Mouse (Mus musculus) embryonic facial prominence, embryonic 10.5 days (tissue): ENCODE results near the gene Gabrb1. TPM values are rescaled to one million over a fixed set of nuclear protein-coding genes. Genes with fewer than 3 reads are reported as not detected.

Source experiments
- DNase-seq: peaks from one replicate; pipeline ENCODE4 v3.0.0-alpha.2; 2017; ENCODE audit warnings: low spot score
- H3K27ac ChIP-seq: fragments of 300-500 bp; sonication (generic); replicated peaks from 2 replicates; pipeline ENCODE4 v1.5.1; 2016; ENCODE audit warnings: mild to moderate bottlenecking
- H3K27me3 ChIP-seq: fragments of 300-500 bp; sonication (generic); replicated peaks from 2 replicates; pipeline ENCODE4 v1.6.1; 2016; ENCODE audit warnings: low read depth, mild to moderate bottlenecking; ENCODE audit not compliant: poor library complexity, severe bottlenecking
- H3K36me3 ChIP-seq: fragments of 300-500 bp; sonication (generic); replicated peaks from 2 replicates; pipeline ENCODE4 v1.6.1; 2016; ENCODE audit warnings: mild to moderate bottlenecking, moderate library complexity
- H3K4me1 ChIP-seq: fragments of 300-500 bp; sonication (generic); 2 replicates; pipeline ENCODE4 v1.6.1; 2016
- H3K4me3 ChIP-seq: fragments of 300-500 bp; sonication (generic); 2 replicates; pipeline ENCODE4 v1.5.1; 2016; ENCODE audit warnings: mild to moderate bottlenecking, moderate library complexity
- H3K9me3 ChIP-seq: fragments of 300-500 bp; sonication (generic); 2 replicates; pipeline ENCODE4 v1.6.1; 2016; ENCODE audit warnings: mild to moderate bottlenecking
- WGBS: fragments of 180-500 bp; shearing (Covaris S2); methylation state at CpG from one replicate; pipeline ENCODE4 v1.1.7; 2016; 5-methylcytosine and 5-hydroxymethylcytosine counted together
- polyA plus RNA-seq: library from polyadenylated mRNA; unstranded; fragments of >200 nt; fragmentation: Nextera tagmentation; extraction: Ambion mirVana; gene quantifications from 2 replicates; pipeline ENCODE4 v1.2.1, GENCODE M21; 2016

Gabrb1 gene
- 0.12 and 0.20 TPM in 2 replicates for polyA plus RNA-seq

- peak; percentile 63 for DNase-seq
- Histone ChIP-seq H3K27me3 (peaks cover 48% of the 10 kb centered on the region), H3K4me3 (peak within 1 kb of the TSS; percentile 67), H3K27ac (no peak within 1 kb of the TSS; the same call in 1 of the 2 replicates), H3K36me3 (no peaks in the 10 kb centered on the region), H3K4me1 (peaks cover 18% of the 10 kb centered on the region), H3K9me3 (no peaks in the 10 kb centered on the region)
- under 1% methylated on average over 49 of the region's 49 CpGs for WGBS
Measured at GRCm38 (mm10) chr5:71657482-71658114, at the start of gene Gabrb1. Gene Gabrb1, plus strand, starts transcription at chr5:71658113.

- Histone ChIP-seq H3K9me3 (no peaks in the 10 kb centered on the region), H3K27ac (no peak overlapping the region), H3K4me1 (0 out of 2 replicates have a peak, but pooled peaks cover 5% of the 10 kb centered on the region), H3K36me3 (no peaks in the 10 kb centered on the region), H3K27me3 (no peaks in the 10 kb centered on the region), H3K4me3 (no peak overlapping the region)
- 90% methylated on average over 1 of the region's 1 CpGs for WGBS
- no peak for DNase-seq
Measured at GRCm38 (mm10) chr5:71608735-71609134, 49.2 kb upstream of the Gabrb1 start.

GRCm38 (mm10) chr5:71614311-71614710, 43.6 kb upstream of the Gabrb1 start:
- no peaks in the 10 kb centered on the region for H3K27me3 ChIP-seq
- H3K4me3 ChIP-seq = no peak overlapping the region
- no peak overlapping the region for H3K27ac ChIP-seq
- no peaks in the 10 kb centered on the region for H3K4me1 ChIP-seq
- H3K9me3 ChIP-seq = no peaks in the 10 kb centered on the region
- no peaks in the 10 kb centered on the region for H3K36me3 ChIP-seq
- no peak for DNase-seq
- WGBS = 99% methylated on average over 1 of the region's 1 CpGs

GRCm38 (mm10) chr5:71616734-71617133, 41.2 kb upstream of the Gabrb1 start:
- no peak for DNase-seq
- Histone ChIP-seq H3K9me3 (no peaks in the 10 kb centered on the region), H3K27ac (no peak overlapping the region), H3K4me1 (no peaks in the 10 kb centered on the region), H3K36me3 (no peaks in the 10 kb centered on the region), H3K4me3 (no peak overlapping the region), H3K27me3 (no peaks in the 10 kb centered on the region)
- WGBS = 69% methylated on average over 4 of the region's 4 CpGs

GRCm38 (mm10) chr5:71627820-71628219, 30.1 kb upstream of the Gabrb1 start:
- WGBS = 86% methylated on average over 3 of the region's 3 CpGs

GRCm38 (mm10) chr5:71639804-71640203, 18.1 kb upstream of the Gabrb1 start:
- no peaks in the 10 kb centered on the region for H3K9me3 ChIP-seq
- no peaks in the 10 kb centered on the region for H3K36me3 ChIP-seq
- DNase-seq = no peak
- no peak overlapping the region for H3K4me3 ChIP-seq
- WGBS = 86% methylated on average over 10 of the region's 10 CpGs
- no peak overlapping the region for H3K27ac ChIP-seq
- peaks cover 6% of the 10 kb centered on the region; the same call in 1 of the 2 replicates for H3K4me1 ChIP-seq
- no peaks in the 10 kb centered on the region for H3K27me3 ChIP-seq

More at GRCm38 (mm10) chr5:71627820-71628219, 30.1 kb upstream of the Gabrb1 start:
- no peaks in the 10 kb centered on the region for H3K36me3 ChIP-seq
- H3K4me1 ChIP-seq = no peaks in the 10 kb centered on the region
- H3K27ac ChIP-seq = no peak overlapping the region
- no peak overlapping the region for H3K4me3 ChIP-seq
- no peaks in the 10 kb centered on the region for H3K9me3 ChIP-seq
- DNase-seq = no peak
- H3K27me3 ChIP-seq = no peaks in the 10 kb centered on the region

- Histone ChIP-seq H3K4me1 (no peaks in the 10 kb centered on the region), H3K36me3 (no peaks in the 10 kb centered on the region), H3K9me3 (no peaks in the 10 kb centered on the region), H3K27ac (no peak overlapping the region), H3K4me3 (no peak overlapping the region), H3K27me3 (no peaks in the 10 kb centered on the region)
- DNase-seq = no peak
- 87% methylated on average over 2 of the region's 2 CpGs for WGBS
Measured at GRCm38 (mm10) chr5:71648108-71648507, 9.8 kb upstream of the Gabrb1 start.

GRCm38 (mm10) chr5:71654056-71654455, 3.9 kb upstream of the Gabrb1 start:
- H3K4me1 ChIP-seq = peaks cover 18% of the 10 kb centered on the region
- H3K9me3 ChIP-seq = no peaks in the 10 kb centered on the region
- DNase-seq = no peak
- H3K4me3 ChIP-seq = no peak overlapping the region
- peaks cover 38% of the 10 kb centered on the region for H3K27me3 ChIP-seq
- WGBS = 91% methylated on average over 5 of the region's 5 CpGs
- no peaks in the 10 kb centered on the region for H3K36me3 ChIP-seq
- H3K27ac ChIP-seq = no peak overlapping the region

GRCm38 (mm10) chr5:71656771-71657170, 1.1 kb upstream of the Gabrb1 start:
- Histone ChIP-seq H3K27me3 (peaks cover 48% of the 10 kb centered on the region), H3K4me3 (peak overlapping the region; percentile 67), H3K4me1 (peaks cover 18% of the 10 kb centered on the region), H3K9me3 (no peaks in the 10 kb centered on the region), H3K36me3 (no peaks in the 10 kb centered on the region), H3K27ac (no peak overlapping the region)
- 3% methylated on average over 10 of the region's 10 CpGs for WGBS
- peak; percentile 22 for DNase-seq

GRCm38 (mm10) chr5:71658115-71658497, 193 bp downstream of the Gabrb1 start, which contains the start of gene Gabra4:
Gene Gabra4, minus strand, starts transcription at chr5:71658308.
- peak; percentile 51 for DNase-seq
- Histone ChIP-seq H3K27ac (no peak within 1 kb of the TSS; the same call in 1 of the 2 replicates), H3K4me1 (peaks cover 18% of the 10 kb centered on the region), H3K36me3 (no peaks in the 10 kb centered on the region), H3K4me3 (peak within 1 kb of the TSS; percentile 67), H3K27me3 (peaks cover 48% of the 10 kb centered on the region), H3K9me3 (no peaks in the 10 kb centered on the region)
- under 1% methylated on average over 15 of the region's 15 CpGs for WGBS

GRCm38 (mm10) chr5:71665593-71665992, 7.7 kb downstream of the Gabrb1 start:
- 48% methylated on average over 4 of the region's 4 CpGs for WGBS
- DNase-seq = no peak
- H3K4me1 ChIP-seq = no peaks in the 10 kb centered on the region

GRCm38 (mm10) chr5:71699696-71700467, 42.0 kb downstream of the Gabrb1 start:
- DNase-seq = peak; percentile 68
- Histone ChIP-seq H3K36me3 (no peaks in the 10 kb centered on the region), H3K4me3 (peak overlapping the region; percentile 65), H3K27me3 (peaks cover 28% of the 10 kb centered on the region), H3K27ac (no peak overlapping the region), H3K9me3 (no peaks in the 10 kb centered on the region), H3K4me1 (peaks cover 17% of the 10 kb centered on the region)
- under 1% methylated on average over 19 of the region's 19 CpGs for WGBS

More at GRCm38 (mm10) chr5:71665593-71665992, 7.7 kb downstream of the Gabrb1 start:
- no peaks in the 10 kb centered on the region for H3K36me3 ChIP-seq
- no peak overlapping the region for H3K4me3 ChIP-seq
- no peaks in the 10 kb centered on the region for H3K9me3 ChIP-seq
- H3K27ac ChIP-seq = no peak overlapping the region
- no peaks in the 10 kb centered on the region for H3K27me3 ChIP-seq
